Mouse (Mus musculus) adipose tissue, adult 10 weeks (tissue): ENCODE results near the gene Olfr434. TPM values are rescaled to one million over a fixed set of nuclear protein-coding genes. Genes with fewer than 3 reads are reported as not detected.

Source experiments
- polyA plus RNA-seq: library from polyadenylated mRNA; stranded (reverse); fragments of 350-450 nt; fragmentation: Illumina TruSeq; extraction: RNeasy Lipid Tissue Mini Kit (QIAGEN cat#74804); gene quantifications from one replicate; pipeline ENCODE4 v1.2.3, GENCODE M21; 2014; ENCODE audit warnings: low read depth, low replicate concordance

The Olfr434 gene
- polyA plus RNA-seq = not detected

GRCm38 (mm10) chr6:43212873-43213272 lies at the start of gene Olfr434:
TSS of gene Olfr434 (plus strand) at chr6:43213021.

GRCm38 (mm10) chr6:43171840-43172239 lies 41.0 kb upstream of the Olfr434 start, which contains the start of gene Olfr13:
TSS of gene Olfr13 (plus strand) at chr6:43172140.

GRCm38 (mm10) chr6:43196781-43197180 lies 16.0 kb upstream of the Olfr434 start, which contains the start of gene Olfr435:
TSS of gene Olfr435 (plus strand) at chr6:43197146.

GRCm38 (mm10) chr6:43231255-43231654 lies 18.4 kb downstream of the Olfr434 start, which contains the start of gene Olfr47:
TSS of gene Olfr47 (plus strand) at chr6:43231529.

GRCm38 (mm10) chr6:43265363-43266041 lies 52.7 kb downstream of the Olfr434 start, which contains the start of gene Arhgef5:
TSS of gene Arhgef5 (plus strand) at chr6:43265582.

Other genes starting within 250 kb of the Olfr434 start
- not detected for gene Olfr441, start 106.7 kb upstream of the Olfr434 start, polyA plus RNA-seq
- gene Olfr237-ps1, start 66.5 kb upstream of the Olfr434 start, polyA plus RNA-seq = not detected
- not detected for gene Olfr437, start 49.7 kb upstream of the Olfr434 start, polyA plus RNA-seq
- not detected for gene Olfr13, start 40.9 kb upstream of the Olfr434 start, polyA plus RNA-seq
- gene Olfr435, start 15.9 kb upstream of the Olfr434 start, polyA plus RNA-seq = not detected
- not detected for gene Olfr47, start 18.5 kb downstream of the Olfr434 start, polyA plus RNA-seq
- gene Arhgef5, start 52.6 kb downstream of the Olfr434 start, polyA plus RNA-seq = 32.8 TPM
- 0.45 TPM for gene Nobox, start 96.5 kb downstream of the Olfr434 start, polyA plus RNA-seq